Comparison of ENCODE assay signal across 25 mouse cellular contexts in the genomic region with DNA sequence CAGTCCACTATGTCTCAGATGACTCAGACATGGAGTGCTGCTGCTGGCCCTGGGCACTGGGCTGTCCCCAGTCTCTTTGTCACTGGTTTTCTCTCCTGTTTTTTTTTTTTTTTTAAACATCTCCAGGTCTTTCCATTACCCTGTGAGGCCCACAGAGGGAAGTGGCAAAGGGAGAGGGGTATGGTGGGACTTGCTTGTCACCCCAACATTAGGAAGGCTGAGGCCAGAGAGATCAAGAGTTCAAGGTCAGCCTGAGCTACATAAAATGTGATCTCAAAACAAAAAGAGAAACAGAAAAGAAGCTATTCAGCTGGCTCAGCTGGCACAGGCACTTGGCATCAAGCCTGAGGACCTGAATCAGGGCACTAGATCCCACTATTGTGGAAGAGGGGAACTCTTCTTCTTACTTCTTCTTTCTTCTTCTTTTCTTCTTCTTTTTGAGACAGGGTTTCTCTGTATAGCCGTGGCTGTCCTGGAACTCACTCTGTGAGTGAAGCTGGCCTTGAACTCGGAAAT. TPM values are rescaled to one million over a fixed set of nuclear protein-coding genes. Genes with fewer than 3 reads are reported as not detected.
DNase-seq lines count a peak whose midpoint lies in the region; ATAC-seq lines count a peak whose summit lies in the region.
"Had no signal": no experiment of that assay in that cellular context is flagged by ENCODE, and none has a peak within 500 bp of the region (broad histone marks: within the 10 kb centered on the region; RNA-seq: fewer than 3 reads in every experiment).

No protein-coding gene starts in this region.

- no peak overlapping the region for H3K4me3 ChIP-seq in macrophage (ENCODE audit: inconsistent target)
- H3K4me3 ChIP-seq in kidney, embryonic 14.5 days (ENCODE audit: low read length): no peak overlapping the region
- H3K4me3 ChIP-seq: embryonic facial prominence, embryonic 15.5 days; erythroblast, embryonic 14.5 days; forebrain, embryonic 10.5 days; gastrocnemius, adult 2 months; hindbrain, embryonic 12.5 days had no signal

- H3K79me2 ChIP-seq in macrophage (ENCODE audit: inconsistent target): peaks cover 16% of the 10 kb centered on the region

- no peaks in the 10 kb centered on the region for H3K36me3 ChIP-seq in macrophage (ENCODE audit: inconsistent target)
- H3K36me3 ChIP-seq in kidney, embryonic 14.5 days (ENCODE audit: control insufficient read depth, insufficient read depth, low read length): peaks cover 4% of the 10 kb centered on the region; the same call in 1 of the 2 replicates
- H3K36me3 ChIP-seq: embryonic facial prominence, embryonic 15.5 days; hindbrain, embryonic 12.5 days had no signal

- no peak overlapping the region for H3K4me2 ChIP-seq in kidney, embryonic 14.5 days (replicated peaks; ENCODE audit: low read depth, low read length)
- H3K4me2 ChIP-seq: embryonic facial prominence, embryonic 15.5 days; hindbrain, embryonic 12.5 days had no signal

- peaks cover 3% of the 10 kb centered on the region; the same call in 1 of the 2 replicates for H3K27me3 ChIP-seq in kidney, embryonic 14.5 days (ENCODE audit: control insufficient read depth, insufficient read depth, low read length)

- no peak overlapping the region for H3K9ac ChIP-seq in kidney, embryonic 14.5 days (ENCODE audit: low read depth, low read length)
- H3K9ac ChIP-seq: embryonic facial prominence, embryonic 15.5 days; hindbrain, embryonic 12.5 days had no signal

- peak; percentile 17 for DNase-seq in cerebellum, adult 9-10 months
- DNase-seq in cerebellum, postnatal 36 days: no peak
- peak; percentile 47 for DNase-seq in 3T3-L1 (ENCODE audit: low read depth, low spot score)
- DNase-seq in adrenal gland, postnatal 14 days: peak; percentile 65
- DNase-seq: B cell, adult 2 months; cerebellum, adult 11-12 months; cerebellum, adult 9-11 months; embryo, embryonic 11 days; gastrocnemius, adult 2 months; gastrocnemius, postnatal 25 days; heart, postnatal 10 days; heart, postnatal 4 days had no signal

- H3K9me3 ChIP-seq in kidney, embryonic 14.5 days (ENCODE audit: control insufficient read depth, low read length): no peaks in the 10 kb centered on the region
- H3K9me3 ChIP-seq: embryonic facial prominence, embryonic 15.5 days; forebrain, embryonic 10.5 days; G1E; hindbrain, embryonic 12.5 days had no signal

- H3K4me1 ChIP-seq in kidney, embryonic 14.5 days (ENCODE audit: control insufficient read depth, insufficient read depth, low read length): peaks cover 5% of the 10 kb centered on the region; the same call in 1 of the 2 replicates

- 62% methylated on average over 2 of the region's 2 CpGs for WGBS in macrophage (ENCODE audit: missing documents)
- WGBS in kidney, embryonic 14.5 days: 72% methylated on average over 2 of the region's 2 CpGs

- ATAC-seq in kidney, embryonic 14.5 days (ENCODE audit: low FRiP score, low TSS enrichment): no peak
- ATAC-seq: CD4-positive, CD25-positive, alpha-beta regulatory T cell, adult 4 months; forebrain, embryonic 14.5 days; hindbrain, embryonic 16.5 days; inflammation-experienced regulatory T-cells, adult 6 months; intestine, postnatal 0 days had no signal

- peak overlapping the region; percentile 36 for H3K27ac ChIP-seq in macrophage
- H3K27ac ChIP-seq in kidney, embryonic 14.5 days (ENCODE audit: low read depth, low read length): no peak overlapping the region
- H3K27ac ChIP-seq: embryonic facial prominence, embryonic 15.5 days; forebrain, embryonic 10.5 days; gastrocnemius, adult 2 months; hindbrain, embryonic 12.5 days had no signal

RNA-seq across cellular contexts. Expression of a gene that starts 3.7 kb away (rescaled TPM):
- 1,399 and 1,708 TPM in 2 replicates for total RNA-seq in adrenal gland, postnatal 14 days (2021)
- total RNA-seq in macrophage (2018; cell fraction: chromatin; rRNA removed): 100 to 1,000 TPM in 1 of 26 experiments, 10 to 100 TPM in 25; 34.5 to 323 (median 44.7) TPM
- 1,000 to 10,000 TPM in 17 of 26 experiments, 100 to 1,000 TPM in 9; 795 to 2,066 (median 1,262) TPM for total RNA-seq in macrophage (2018; cell fraction: cytosol; rRNA removed)
- total RNA-seq in macrophage (2018; cell fraction: nucleus; rRNA removed): 100 to 1,000 TPM; 112 to 327 (median 178) TPM
- 1,516 to 2,224 TPM (median 1,908 TPM) in 3 replicates for polyA plus RNA-seq in macrophage (2018)
- 5,375 and 6,285 TPM in 2 replicates for polyA plus RNA-seq in kidney, embryonic 14.5 days (2014; fragmentation: Nextera tagmentation; extraction: Ambion mirVana)

RNA-seq across cellular contexts. Expression of a gene that starts 4.8 kb away (rescaled TPM):
- total RNA-seq in adrenal gland, postnatal 14 days (2021): 26.2 and 32.1 TPM in 2 replicates
- 100 to 1,000 TPM in 16 of 26 experiments, 10 to 100 TPM in 10; 41.7 to 187 (median 122) TPM for total RNA-seq in macrophage (2018; cell fraction: chromatin; rRNA removed)
- 10 to 100 TPM; 20.9 to 48.8 (median 31.8) TPM for total RNA-seq in macrophage (2018; cell fraction: cytosol; rRNA removed)
- total RNA-seq in macrophage (2018; cell fraction: nucleus; rRNA removed): 100 to 1,000 TPM in 5 of 26 experiments, 10 to 100 TPM in 21; 43.2 to 119 (median 83.0) TPM
- 20.1 to 42.7 TPM (median 38.1 TPM) in 3 replicates for polyA plus RNA-seq in macrophage (2018)
- 32.1 and 43.4 TPM in 2 replicates for polyA plus RNA-seq in kidney, embryonic 14.5 days (2014; fragmentation: Nextera tagmentation; extraction: Ambion mirVana)

RNA-seq across cellular contexts. Expression of a gene that starts 8.4 kb away (rescaled TPM):
- 0.30 TPM in 1 of 2 replicates, not detected in the other for total RNA-seq in adrenal gland, postnatal 14 days (2021)
- total RNA-seq in macrophage (2018; cell fraction: chromatin; rRNA removed): not detected
- under 1 TPM in 2 of 26 experiments, not detected in 24; 0.04 to 0.07 TPM for total RNA-seq in macrophage (2018; cell fraction: cytosol; rRNA removed)
- under 1 TPM in 1 of 26 experiments, not detected in 25; 0.20 TPM for total RNA-seq in macrophage (2018; cell fraction: nucleus; rRNA removed)
- polyA plus RNA-seq in macrophage (2018): not detected in 3 replicates
- polyA plus RNA-seq in kidney, embryonic 14.5 days (2014; fragmentation: Nextera tagmentation; extraction: Ambion mirVana): 0.09 and 0.19 TPM in 2 replicates
- total RNA-seq: G1E; gastrocnemius, adult 2 months; gastrocnemius, postnatal 25 days had no signal
- polyA plus RNA-seq: CD4-positive, CD25-positive, alpha-beta regulatory T cell, adult 4 months; heart, embryonic 14.5 days; inflammation-experienced regulatory T-cells, adult 6 months had no signal

RNA-seq across cellular contexts. Expression of a gene that starts 27.2 kb away (rescaled TPM):
- 52.2 and 52.9 TPM in 2 replicates for total RNA-seq in adrenal gland, postnatal 14 days (2021)
- total RNA-seq in macrophage (2018; cell fraction: chromatin; rRNA removed): 10 to 100 TPM; 13.2 to 34.3 (median 24.5) TPM
- 10 to 100 TPM; 30.4 to 56.5 (median 42.0) TPM for total RNA-seq in macrophage (2018; cell fraction: cytosol; rRNA removed)
- 10 to 100 TPM; 18.9 to 41.0 (median 29.8) TPM for total RNA-seq in macrophage (2018; cell fraction: nucleus; rRNA removed)
- 47.6 to 62.3 TPM (median 58.2 TPM) in 3 replicates for polyA plus RNA-seq in macrophage (2018)
- polyA plus RNA-seq in kidney, embryonic 14.5 days (2014; fragmentation: Nextera tagmentation; extraction: Ambion mirVana): 117 and 142 TPM in 2 replicates

RNA-seq across cellular contexts. Expression of a gene that starts 37.9 kb away (rescaled TPM):
- 2.9 and 3.8 TPM in 2 replicates for total RNA-seq in adrenal gland, postnatal 14 days (2021)
- 1 to 10 TPM in 15 of 26 experiments, under 1 TPM in 8, not detected in 3; 0.22 to 3.5 (median 1.3) TPM for total RNA-seq in macrophage (2018; cell fraction: chromatin; rRNA removed)
- 1 to 10 TPM; 1.0 to 3.8 (median 2.1) TPM for total RNA-seq in macrophage (2018; cell fraction: cytosol; rRNA removed)
- total RNA-seq in macrophage (2018; cell fraction: nucleus; rRNA removed): 1 to 10 TPM in 16 of 26 experiments, under 1 TPM in 10; 0.21 to 2.7 (median 1.2) TPM
- 1.2 to 1.7 TPM (median 1.6 TPM) in 3 replicates for polyA plus RNA-seq in macrophage (2018)
- 2.5 and 2.6 TPM in 2 replicates for polyA plus RNA-seq in kidney, embryonic 14.5 days (2014; fragmentation: Nextera tagmentation; extraction: Ambion mirVana)
- polyA plus RNA-seq: CD4-positive, CD25-positive, alpha-beta regulatory T cell, adult 4 months; inflammation-experienced regulatory T-cells, adult 6 months had no signal

Comparison
In these comparisons a context has a peak if more than half of its experiments do, and no peak if none do; other contexts are left out.
1. DNase-seq: peak in cerebellum, adult 9-10 months (single experiment), 3T3-L1 (single experiment) and adrenal gland, postnatal 14 days (single experiment); none in cerebellum, postnatal 36 days (0 of 2).